Mouse (Mus musculus) cerebellum, adult 2 months (tissue): ENCODE data around the gene Slc35f2. TPM values are rescaled to one million over a fixed set of nuclear protein-coding genes. Genes with fewer than 3 reads are reported as not detected.
A peak's percentile ranks its signal among the peaks of the same experiment; 100 is the strongest.

Experiments
- DNase-seq, 2 experiments: peaks; one replicate each; pipeline ENCODE4 v3.0.0; 2021
- H3K27ac ChIP-seq: fragments of 200-500 bp; 2 replicates; pipeline ENCODE4 v1.5.1; 2012; ENCODE audit warnings: low read length, control low read depth, inconsistent platforms; ENCODE audit not compliant: insufficient read depth
- H3K27me3 ChIP-seq: fragments of 200-500 bp; 2 replicates; pipeline ENCODE4 v1.6.1; 2012; ENCODE audit warnings: inconsistent platforms, mild to moderate bottlenecking, low read length, moderate library complexity; ENCODE audit not compliant: control insufficient read depth, insufficient read depth
- H3K4me1 ChIP-seq: fragments of 200-500 bp; 2 replicates; pipeline ENCODE4 v1.6.1; 2011; ENCODE audit warnings: low read length; ENCODE audit not compliant: control insufficient read depth, insufficient read depth
- H3K4me3 ChIP-seq: fragments of 200-500 bp; replicated peaks from 2 replicates; pipeline ENCODE3; 2011; ENCODE audit warnings: mild to moderate bottlenecking, low read depth, low read length, control low read depth; ENCODE audit not compliant: insufficient read depth
- CTCF ChIP-seq: fragments of 200-500 bp; IDR thresholded peaks from 2 replicates; pipeline ENCODE4 v1.5.1; 2011; ENCODE audit warnings: low read depth, mild to moderate bottlenecking, control low read depth, low read length, moderate library complexity, borderline replicate concordance; ENCODE audit not compliant: insufficient read depth
- POLR2A ChIP-seq: fragments of 200-500 bp; IDR thresholded peaks from 2 replicates; pipeline ENCODE4 v1.6.1; 2011; ENCODE audit warnings: low read length, control low read depth, borderline replicate concordance; ENCODE audit not compliant: insufficient read depth
- WGBS: fragments of 180-500 bp; shearing (Covaris S2); methylation state at CpG from one replicate; pipeline ENCODE4 v1.1.7; 2018; 5-methylcytosine and 5-hydroxymethylcytosine counted together
- polyA plus RNA-seq: library from polyadenylated mRNA; depleted of rRNA; stranded (reverse); fragments of >200 nt; gene quantifications from 2 replicates; pipeline ENCODE4 v1.2.3, GENCODE M21; 2012

Gene Slc35f2
- polyA plus RNA-seq, 1 experiment: 6.0 TPM

GRCm38 (mm10) chr9:53770771-53771343 lies 481 bp upstream of the Slc35f2 start:
- no peak overlapping the region for H3K4me3 ChIP-seq
- no peak for DNase-seq
- H3K27me3 ChIP-seq: no peaks in the 10 kb centered on the region
- H3K4me1 ChIP-seq: no peaks in the 10 kb centered on the region
- no peak for TF ChIP-seq POLR2A
- H3K27ac ChIP-seq: no peak overlapping the region
- 71% methylated on average over 12 of the region's 12 CpGs for WGBS

- Histone ChIP-seq H3K4me1 (no peaks in the 10 kb centered on the region), H3K27me3 (no peaks in the 10 kb centered on the region), H3K27ac (no peak overlapping the region), H3K4me3 (peak overlapping the region; percentile 42)
- under 1% methylated on average over 17 of the region's 17 CpGs for WGBS
- no peak for TF ChIP-seq CTCF
- no peak for TF ChIP-seq POLR2A
- peak; percentile 60 to 63 for DNase-seq
These were observed 803 bp downstream of the Slc35f2 start for GRCm38 (mm10) chr9:53772121-53772561.

- Histone ChIP-seq H3K27me3 (no peaks in the 10 kb centered on the region), H3K4me3 (no peak overlapping the region), H3K27ac (no peak overlapping the region), H3K4me1 (no peaks in the 10 kb centered on the region)
- no peak for TF ChIP-seq POLR2A
- no peak for TF ChIP-seq CTCF
- no peak for DNase-seq
- WGBS: 91% methylated on average over 2 of the region's 2 CpGs
These were observed 4.2 kb downstream of the Slc35f2 start for GRCm38 (mm10) chr9:53775511-53775910.

GRCm38 (mm10) chr9:53786561-53787407 lies 15.4 kb downstream of the Slc35f2 start:
- WGBS: 77% methylated on average over 16 of the region's 16 CpGs
- H3K4me1 ChIP-seq: no peaks in the 10 kb centered on the region
- H3K27ac ChIP-seq: no peak overlapping the region
- no peak for TF ChIP-seq CTCF
- no peak for TF ChIP-seq POLR2A
- DNase-seq: no peak
- H3K27me3 ChIP-seq: no peaks in the 10 kb centered on the region
- H3K4me3 ChIP-seq: no peak overlapping the region

GRCm38 (mm10) chr9:53793830-53794330 lies 22.5 kb downstream of the Slc35f2 start:
- Histone ChIP-seq H3K27ac (no peak overlapping the region), H3K27me3 (no peaks in the 10 kb centered on the region), H3K4me1 (no peaks in the 10 kb centered on the region), H3K4me3 (no peak overlapping the region)
- WGBS: 21% methylated on average over 1 of the region's 1 CpGs
- TF ChIP-seq POLR2A: no peak
- TF ChIP-seq CTCF: no peak
- no peak for DNase-seq

GRCm38 (mm10) chr9:53794490-53794889 lies 23.2 kb downstream of the Slc35f2 start:
- TF ChIP-seq CTCF (no peak), POLR2A (no peak)
- 58% methylated on average over 9 of the region's 9 CpGs for WGBS
- Histone ChIP-seq H3K27me3 (no peaks in the 10 kb centered on the region), H3K27ac (no peak overlapping the region), H3K4me1 (no peaks in the 10 kb centered on the region), H3K4me3 (no peak overlapping the region)
- DNase-seq: no peak

GRCm38 (mm10) chr9:53795351-53795750 lies 24.0 kb downstream of the Slc35f2 start:
- H3K27me3 ChIP-seq: no peaks in the 10 kb centered on the region
- no peak overlapping the region for H3K27ac ChIP-seq
- DNase-seq: no peak
- TF ChIP-seq POLR2A: no peak
- TF ChIP-seq CTCF: no peak
- no peak overlapping the region for H3K4me3 ChIP-seq
- no peaks in the 10 kb centered on the region for H3K4me1 ChIP-seq

GRCm38 (mm10) chr9:53796386-53796785 lies 25.0 kb downstream of the Slc35f2 start:
- WGBS: 86% methylated on average over 3 of the region's 3 CpGs

More at GRCm38 (mm10) chr9:53796386-53796785, 25.0 kb downstream of the Slc35f2 start:
- Histone ChIP-seq H3K4me3 (no peak overlapping the region), H3K4me1 (no peaks in the 10 kb centered on the region), H3K27ac (no peak overlapping the region), H3K27me3 (no peaks in the 10 kb centered on the region)
- DNase-seq: no peak
- TF ChIP-seq CTCF (no peak), POLR2A (no peak)
